Mouse (Mus musculus): ENCODE results near the gene Pdhx. TPM values are rescaled to one million over a fixed set of nuclear protein-coding genes. Genes with fewer than 3 reads are reported as not detected.

Gene Pdhx
- total and polyA plus RNA-seq, 3 experiments = 5.0 to 36.1 (median 30.8) TPM

DNA sequence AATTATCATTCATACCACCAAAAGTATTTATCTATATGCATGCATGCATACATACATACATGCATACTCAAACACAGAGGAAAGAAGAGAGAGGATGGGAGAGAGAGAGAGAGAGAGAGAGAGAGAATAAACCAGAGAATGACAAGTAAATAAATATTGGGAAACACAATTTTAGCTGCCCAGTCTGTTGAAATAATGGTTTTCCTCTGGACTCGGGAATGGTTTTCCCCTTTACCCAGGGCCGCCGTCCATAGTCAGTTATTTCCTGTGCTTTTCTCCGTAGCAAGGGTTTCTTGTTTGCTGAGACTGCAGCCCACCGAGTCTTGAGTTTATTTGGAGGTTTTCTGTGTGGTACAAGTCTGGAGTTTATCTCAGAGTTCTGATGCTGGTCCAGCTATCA, 8.4 kb upstream of the Pdhx start:
- no peak for ATAC-seq (ENCODE audit: extremely low read depth, insufficient number of reproducible peaks, low FRiP score, poor library complexity, severe bottlenecking)

DNA sequence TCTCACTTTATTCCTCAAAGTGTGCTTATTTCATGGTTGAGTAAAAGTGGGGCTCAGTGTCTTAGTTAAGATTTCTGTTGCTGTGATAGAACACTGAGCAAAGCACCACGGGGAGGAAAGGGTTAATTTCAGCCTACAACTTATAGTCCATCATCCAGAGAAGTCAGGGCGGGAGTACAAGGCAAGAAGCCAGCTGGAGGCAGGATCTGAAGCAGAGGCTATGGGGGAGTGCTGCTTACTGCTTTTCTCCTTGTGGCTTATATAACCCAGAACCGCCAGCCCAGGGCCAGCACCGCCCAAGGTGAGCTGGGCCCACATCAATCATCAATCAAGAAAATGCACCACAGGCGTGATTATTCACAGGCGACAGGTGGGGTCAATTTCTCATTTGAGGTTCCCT, 7.8 kb upstream of the Pdhx start:
- ATAC-seq (ENCODE audit: extremely low read depth, insufficient number of reproducible peaks, low FRiP score, poor library complexity, severe bottlenecking) (no peak), DNase-seq (ENCODE audit: low spot score) (no peak)
- Histone ChIP-seq H3K4me3 (ENCODE audit: low read depth, low read length) (no peak overlapping the region), H3K9me3 (replicated peaks) (no peaks in the 10 kb centered on the region), H3K4me1 (ENCODE audit: insufficient read depth, low read depth, low read length) (peaks cover 3% of the 10 kb centered on the region; the same call in 1 of the 2 replicates), H3K27me3 (ENCODE audit: insufficient read depth, low read length) (no peaks in the 10 kb centered on the region), H3K36me3 (replicated peaks) (peaks cover 70% of the 10 kb centered on the region)
- no peak for TF ChIP-seq TAL1 (conservative IDR thresholded peaks at IDR 0.05; ENCODE audit: low read depth, low read length)
- TF ChIP-seq GATA1 (IDR thresholded peaks at IDR 0.05; ENCODE audit: borderline replicate concordance, low read length) = no peak
- no peak for TF ChIP-seq POLR2AphosphoS5 (IDR thresholded peaks at IDR 0.05; ENCODE audit: insufficient replicate concordance, low read depth, low read length)
- TF ChIP-seq CTCF (IDR thresholded peaks at IDR 0.05; ENCODE audit: low read depth, low read length) = no peak
- TF ChIP-seq GATA2 (IDR thresholded peaks at IDR 0.05; ENCODE audit: borderline replicate concordance, low read depth, low read length) = no peak

More for the DNA sequence above, 8.4 kb upstream of the Pdhx start:
- DNase-seq (ENCODE audit: low spot score) = no peak
- Histone ChIP-seq H3K36me3 (replicated peaks) (peaks cover 67% of the 10 kb centered on the region), H3K9me3 (replicated peaks) (no peaks in the 10 kb centered on the region), H3K4me1 (ENCODE audit: insufficient read depth, low read depth, low read length) (peaks cover 3% of the 10 kb centered on the region; the same call in 1 of the 2 replicates), H3K27me3 (ENCODE audit: insufficient read depth, low read length) (no peaks in the 10 kb centered on the region), H3K4me3 (ENCODE audit: low read depth, low read length) (no peak overlapping the region)
- TF ChIP-seq GATA2 (IDR thresholded peaks at IDR 0.05; ENCODE audit: borderline replicate concordance, low read depth, low read length) (no peak), GATA1 (IDR thresholded peaks at IDR 0.05; ENCODE audit: borderline replicate concordance, low read length) (no peak), CTCF (IDR thresholded peaks at IDR 0.05; ENCODE audit: low read depth, low read length) (no peak), POLR2AphosphoS5 (IDR thresholded peaks at IDR 0.05; ENCODE audit: insufficient replicate concordance, low read depth, low read length) (no peak), TAL1 (conservative IDR thresholded peaks at IDR 0.05; ENCODE audit: low read depth, low read length) (no peak)

DNA sequence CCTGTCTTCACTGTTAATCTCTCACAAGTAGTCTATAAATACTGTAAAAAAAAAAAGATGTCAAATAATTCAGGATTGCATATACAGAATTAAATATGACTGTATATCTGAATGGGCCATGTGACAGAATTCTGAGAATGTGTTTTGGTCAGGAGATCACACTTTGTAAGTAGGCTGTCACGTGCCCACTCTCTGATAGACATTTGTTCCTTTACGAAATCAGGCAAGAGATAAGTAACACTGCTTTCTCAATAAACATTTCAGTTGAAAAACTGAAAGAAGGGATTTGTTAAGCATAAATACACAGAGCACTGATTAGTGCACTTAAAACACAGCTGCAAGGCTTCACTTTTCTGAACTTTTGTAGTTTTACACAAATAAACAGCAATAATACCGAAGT, 2.7 kb downstream of the Pdhx start:
- H3K4me1 ChIP-seq (ENCODE audit: insufficient read depth, low read depth, low read length) = peaks cover 37% of the 10 kb centered on the region
- ATAC-seq (ENCODE audit: extremely low read depth, insufficient number of reproducible peaks, low FRiP score, poor library complexity, severe bottlenecking) (no peak), DNase-seq (ENCODE audit: low spot score) (no peak)
- H3K27me3 ChIP-seq (ENCODE audit: insufficient read depth, low read length) = no peaks in the 10 kb centered on the region
- peaks cover 25% of the 10 kb centered on the region for H3K36me3 ChIP-seq (replicated peaks)
- peaks cover 3% of the 10 kb centered on the region for H3K9me3 ChIP-seq (replicated peaks)
- TF ChIP-seq GATA2 (IDR thresholded peaks at IDR 0.05; ENCODE audit: borderline replicate concordance, low read depth, low read length) = no peak
- no peak for TF ChIP-seq CTCF (IDR thresholded peaks at IDR 0.05; ENCODE audit: low read depth, low read length)
- TF ChIP-seq POLR2AphosphoS5 (IDR thresholded peaks at IDR 0.05; ENCODE audit: insufficient replicate concordance, low read depth, low read length) = no peak
- TF ChIP-seq TAL1 (conservative IDR thresholded peaks at IDR 0.05; ENCODE audit: low read depth, low read length) = no peak
- TF ChIP-seq GATA1 (IDR thresholded peaks at IDR 0.05; ENCODE audit: borderline replicate concordance, low read length) = no peak
- no peak overlapping the region for H3K4me3 ChIP-seq (ENCODE audit: low read depth, low read length)

DNA sequence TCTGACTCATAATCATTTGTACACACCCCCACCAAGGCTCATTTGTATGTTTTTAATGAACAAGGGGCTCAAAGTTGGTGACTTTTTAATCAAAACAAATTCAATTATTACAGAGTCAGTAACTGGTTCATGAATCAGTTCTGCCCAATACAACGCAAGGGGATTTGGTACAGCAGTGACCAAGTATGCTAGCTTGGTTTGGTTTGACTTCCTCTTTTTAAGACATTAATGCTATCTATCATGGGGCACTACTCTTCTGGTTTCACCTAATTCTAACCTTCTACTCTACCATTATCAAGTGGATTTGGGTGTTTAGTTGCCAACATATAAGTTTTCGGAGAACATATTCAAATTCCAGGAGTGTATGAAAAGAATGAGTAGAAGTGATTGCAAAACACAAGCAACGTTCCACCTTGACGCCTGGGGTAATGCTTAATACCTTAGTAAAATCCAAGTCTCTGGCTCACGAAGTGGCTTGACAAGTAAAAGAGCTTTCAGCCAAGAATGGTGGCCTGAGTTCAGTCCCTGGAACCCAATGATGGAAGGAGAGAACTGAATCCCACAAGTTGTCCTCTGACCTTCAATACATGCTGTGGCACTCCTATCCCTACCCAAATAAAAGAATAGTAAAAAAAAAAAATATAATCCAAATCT, 3.4 kb downstream of the Pdhx start:
- Histone ChIP-seq H3K9me3 (replicated peaks) (peaks cover under 1% of the 10 kb centered on the region), H3K4me3 (ENCODE audit: low read depth, low read length) (no peak overlapping the region), H3K36me3 (replicated peaks) (peaks cover 22% of the 10 kb centered on the region), H3K4me1 (ENCODE audit: insufficient read depth, low read depth, low read length) (peaks cover 34% of the 10 kb centered on the region), H3K27me3 (ENCODE audit: insufficient read depth, low read length) (no peaks in the 10 kb centered on the region)
- no peak for DNase-seq (ENCODE audit: low spot score)
- no peak for ATAC-seq (ENCODE audit: extremely low read depth, insufficient number of reproducible peaks, low FRiP score, poor library complexity, severe bottlenecking)
- no peak for TF ChIP-seq POLR2AphosphoS5 (IDR thresholded peaks at IDR 0.05; ENCODE audit: insufficient replicate concordance, low read depth, low read length)
- TF ChIP-seq TAL1 (conservative IDR thresholded peaks at IDR 0.05; ENCODE audit: low read depth, low read length) = no peak
- TF ChIP-seq GATA1 (IDR thresholded peaks at IDR 0.05; ENCODE audit: borderline replicate concordance, low read length) = no peak
- no peak for TF ChIP-seq GATA2 (IDR thresholded peaks at IDR 0.05; ENCODE audit: borderline replicate concordance, low read depth, low read length)
- no peak for TF ChIP-seq CTCF (IDR thresholded peaks at IDR 0.05; ENCODE audit: low read depth, low read length)

DNA sequence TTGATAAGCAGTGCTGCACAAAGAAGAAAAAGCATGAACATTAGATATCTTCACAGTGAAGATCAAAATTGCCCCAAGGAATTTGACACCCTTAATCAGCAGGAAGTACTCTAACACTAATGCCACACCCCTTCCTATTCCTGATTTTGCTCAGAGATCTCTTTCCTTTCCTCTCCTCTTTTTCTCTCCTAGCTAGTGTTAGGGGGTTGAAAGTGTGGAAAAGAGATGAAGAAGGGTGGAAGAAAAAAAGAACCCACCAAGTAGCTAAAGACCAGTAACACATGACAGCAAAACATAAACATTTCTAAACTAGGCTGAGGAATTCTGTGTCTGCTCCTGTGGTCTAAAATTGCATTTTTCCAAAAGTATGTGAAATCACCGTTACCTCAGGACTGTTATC, 4.7 kb downstream of the Pdhx start:
- no peak for ATAC-seq (ENCODE audit: extremely low read depth, insufficient number of reproducible peaks, low FRiP score, poor library complexity, severe bottlenecking)
- no peak for DNase-seq (ENCODE audit: low spot score)
- H3K36me3 ChIP-seq (replicated peaks) = peaks cover 21% of the 10 kb centered on the region
- no peak overlapping the region for H3K4me3 ChIP-seq (ENCODE audit: low read depth, low read length)
- H3K4me1 ChIP-seq (ENCODE audit: insufficient read depth, low read depth, low read length) = peaks cover 33% of the 10 kb centered on the region
- no peaks in the 10 kb centered on the region for H3K9me3 ChIP-seq (replicated peaks)
- TF ChIP-seq CTCF (IDR thresholded peaks at IDR 0.05; ENCODE audit: low read depth, low read length) (no peak), POLR2AphosphoS5 (IDR thresholded peaks at IDR 0.05; ENCODE audit: insufficient replicate concordance, low read depth, low read length) (no peak), GATA1 (IDR thresholded peaks at IDR 0.05; ENCODE audit: borderline replicate concordance, low read length) (no peak), TAL1 (conservative IDR thresholded peaks at IDR 0.05; ENCODE audit: low read depth, low read length) (no peak), GATA2 (IDR thresholded peaks at IDR 0.05; ENCODE audit: borderline replicate concordance, low read depth, low read length) (no peak)
- H3K27me3 ChIP-seq (ENCODE audit: insufficient read depth, low read length) = no peaks in the 10 kb centered on the region

DNA sequence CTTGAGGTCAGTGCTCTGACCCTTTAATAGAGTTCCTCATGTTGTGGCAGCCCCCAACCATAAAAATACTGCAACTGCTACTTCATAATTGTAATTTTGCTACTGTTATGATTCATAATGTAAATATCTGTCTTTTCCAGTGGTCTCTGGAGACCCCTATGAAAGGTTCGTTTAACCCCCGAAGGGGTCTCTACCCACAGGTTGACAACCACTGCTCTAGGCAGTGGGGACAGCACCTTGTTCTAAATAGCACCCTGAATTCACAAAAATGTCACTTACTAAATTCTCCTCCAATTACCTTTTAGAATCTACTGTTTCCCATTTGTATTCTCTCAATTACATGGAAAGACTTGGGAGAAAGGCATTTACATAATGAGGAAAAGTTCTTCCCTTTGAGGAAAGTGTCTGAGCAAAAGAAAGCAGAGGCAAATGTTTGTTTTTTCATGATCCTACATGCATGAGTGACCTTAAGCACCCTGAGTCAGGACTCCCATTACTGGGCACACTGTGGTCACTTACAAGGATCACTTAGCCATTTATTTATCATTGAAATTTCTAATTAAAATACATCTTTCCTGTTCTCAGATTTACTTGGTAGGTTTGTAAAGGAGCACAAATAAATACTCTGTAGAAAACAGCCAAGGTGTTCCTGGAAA, 5.6 kb downstream of the Pdhx start:
- Histone ChIP-seq H3K4me1 (ENCODE audit: insufficient read depth, low read depth, low read length) (peaks cover 35% of the 10 kb centered on the region), H3K9me3 (replicated peaks) (no peaks in the 10 kb centered on the region), H3K36me3 (replicated peaks) (peaks cover 23% of the 10 kb centered on the region), H3K27me3 (ENCODE audit: insufficient read depth, low read length) (no peaks in the 10 kb centered on the region), H3K4me3 (ENCODE audit: low read depth, low read length) (no peak overlapping the region)
- no peak for ATAC-seq (ENCODE audit: extremely low read depth, insufficient number of reproducible peaks, low FRiP score, poor library complexity, severe bottlenecking)
- TF ChIP-seq TAL1 (conservative IDR thresholded peaks at IDR 0.05; ENCODE audit: low read depth, low read length) (no peak), CTCF (IDR thresholded peaks at IDR 0.05; ENCODE audit: low read depth, low read length) (no peak), GATA1 (IDR thresholded peaks at IDR 0.05; ENCODE audit: borderline replicate concordance, low read length) (no peak), GATA2 (IDR thresholded peaks at IDR 0.05; ENCODE audit: borderline replicate concordance, low read depth, low read length) (no peak), POLR2AphosphoS5 (IDR thresholded peaks at IDR 0.05; ENCODE audit: insufficient replicate concordance, low read depth, low read length) (no peak)
- DNase-seq (ENCODE audit: low spot score) = no peak
